Mouse (Mus musculus) testis, adult 2 months (tissue): ENCODE data around the gene March5. TPM values are rescaled to one million over a fixed set of nuclear protein-coding genes. Genes with fewer than 3 reads are reported as not detected.

Experiments
- H3K27ac ChIP-seq: fragments of 200-500 bp; 2 replicates; pipeline ENCODE4 v1.5.1; 2012; ENCODE audit warnings: low read depth, low read length; ENCODE audit not compliant: control insufficient read depth, insufficient read depth
- H3K27me3 ChIP-seq: fragments of 200-500 bp; 2 replicates; pipeline ENCODE4 v1.6.1; 2012; ENCODE audit warnings: mild to moderate bottlenecking, low read length, moderate library complexity; ENCODE audit not compliant: control insufficient read depth, insufficient read depth
- H3K36me3 ChIP-seq: fragments of 200-500 bp; 2 replicates; pipeline ENCODE4 v1.6.1; 2012; ENCODE audit warnings: mild to moderate bottlenecking, low read length; ENCODE audit not compliant: control insufficient read depth, insufficient read depth
- H3K4me1 ChIP-seq: fragments of 200-500 bp; 2 replicates; pipeline ENCODE4 v1.6.1; 2012; ENCODE audit warnings: low read length; ENCODE audit not compliant: control insufficient read depth, insufficient read depth
- H3K4me3 ChIP-seq: fragments of 200-500 bp; 2 replicates; pipeline ENCODE4 v1.5.1; 2012; ENCODE audit warnings: low read depth, mild to moderate bottlenecking, low read length, moderate library complexity, mixed read lengths; ENCODE audit not compliant: control insufficient read depth
- CTCF ChIP-seq: fragments of 200-500 bp; IDR thresholded peaks from 2 replicates; pipeline ENCODE4 v1.5.1; 2012; ENCODE audit warnings: low read depth, mild to moderate bottlenecking, inconsistent platforms, low read length, moderate library complexity; ENCODE audit not compliant: control insufficient read depth, insufficient read depth, insufficient replicate concordance
- POLR2A ChIP-seq: fragments of 200-500 bp; IDR thresholded peaks from 2 replicates; pipeline ENCODE4 v1.6.1; 2012; ENCODE audit warnings: low read depth, mild to moderate bottlenecking, inconsistent platforms, low read length, moderate library complexity; ENCODE audit not compliant: control insufficient read depth
- polyA plus RNA-seq: library from polyadenylated mRNA; depleted of rRNA; stranded (reverse); fragments of >200 nt; gene quantifications from 2 replicates; pipeline ENCODE4 v1.2.3, GENCODE M21; 2012

Gene March5
- polyA plus RNA-seq, 1 experiment: 31.2 TPM

DNA sequence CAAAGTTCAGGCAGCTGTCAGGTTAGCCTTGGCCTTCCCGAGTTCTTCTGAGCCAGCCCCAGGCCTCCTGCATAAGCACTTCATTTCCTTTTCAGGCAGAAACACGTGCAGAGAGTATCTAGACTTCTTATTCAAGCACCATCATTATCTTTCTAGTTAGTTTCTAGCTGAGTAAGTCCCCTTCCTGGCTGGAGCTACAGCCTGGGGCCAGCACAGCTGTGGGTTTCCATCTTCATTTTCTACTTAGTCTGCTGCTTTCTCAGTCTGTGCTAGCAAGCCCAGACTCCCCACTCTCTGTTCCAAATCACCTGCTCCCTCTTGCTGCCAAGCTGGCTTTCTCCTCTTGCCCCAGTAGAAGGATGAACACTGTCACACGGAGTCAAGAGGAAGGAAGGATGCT is 39.5 kb downstream of the March5 start:
- TF ChIP-seq CTCF (no peak), POLR2A (no peak)
- H3K36me3 ChIP-seq: no peaks in the 10 kb centered on the region
- no peak overlapping the region for H3K4me3 ChIP-seq
- no peaks in the 10 kb centered on the region for H3K4me1 ChIP-seq
- no peak overlapping the region for H3K27ac ChIP-seq
- no peaks in the 10 kb centered on the region for H3K27me3 ChIP-seq

DNA sequence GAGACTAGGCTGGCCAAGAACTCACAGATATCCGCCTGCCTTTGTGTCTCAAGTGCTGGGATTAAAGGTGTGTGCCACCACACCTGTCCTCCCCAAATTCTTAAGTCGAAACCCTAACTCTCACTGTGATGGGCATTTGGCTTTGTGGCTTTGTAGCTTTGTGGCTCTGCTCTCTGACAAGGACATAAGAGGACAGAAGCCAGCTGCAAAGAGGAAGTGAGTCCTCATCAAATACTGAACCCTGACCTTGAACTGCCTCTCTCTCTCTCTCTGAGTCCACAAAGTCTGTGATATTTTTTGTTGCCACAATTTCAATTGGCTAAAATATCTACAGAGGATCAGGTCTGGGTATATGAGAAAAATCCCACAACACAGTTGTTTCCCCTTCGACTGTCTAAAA is 40.9 kb downstream of the March5 start:
- H3K27me3 ChIP-seq: no peaks in the 10 kb centered on the region
- no peaks in the 10 kb centered on the region for H3K36me3 ChIP-seq

DNA sequence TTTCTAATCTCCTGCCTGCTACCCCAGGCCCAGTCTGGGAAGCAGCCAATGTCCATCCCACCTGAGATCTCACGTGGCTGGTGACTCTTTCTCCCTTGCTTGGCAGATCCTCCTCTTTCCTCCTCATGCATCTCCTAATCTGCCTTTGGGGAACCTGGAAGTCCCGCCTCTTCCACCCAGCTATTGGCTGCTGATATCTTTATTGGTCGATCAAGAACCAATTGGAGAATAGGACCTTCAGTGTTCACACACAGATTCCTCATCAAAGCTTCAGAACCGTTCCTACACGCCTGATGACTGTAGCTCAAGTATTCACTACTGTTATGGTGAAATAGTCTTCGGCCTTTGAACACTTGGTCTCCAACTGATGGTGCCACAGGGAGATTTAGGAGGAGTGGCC is 44.8 kb downstream of the March5 start:
- 0 out of 2 replicates have a peak, but pooled peaks cover 2% of the 10 kb centered on the region for H3K4me1 ChIP-seq
- H3K4me3 ChIP-seq: no peak overlapping the region
- no peak overlapping the region for H3K27ac ChIP-seq
- no peak for TF ChIP-seq POLR2A
- no peak for TF ChIP-seq CTCF
- no peaks in the 10 kb centered on the region for H3K27me3 ChIP-seq
- H3K36me3 ChIP-seq: no peaks in the 10 kb centered on the region

More for the DNA sequence above, 40.9 kb downstream of the March5 start:
- Histone ChIP-seq H3K4me1 (0 out of 2 replicates have a peak, but pooled peaks cover 2% of the 10 kb centered on the region), H3K27ac (no peak overlapping the region), H3K4me3 (no peak overlapping the region)
- TF ChIP-seq POLR2A (no peak), CTCF (no peak)

DNA sequence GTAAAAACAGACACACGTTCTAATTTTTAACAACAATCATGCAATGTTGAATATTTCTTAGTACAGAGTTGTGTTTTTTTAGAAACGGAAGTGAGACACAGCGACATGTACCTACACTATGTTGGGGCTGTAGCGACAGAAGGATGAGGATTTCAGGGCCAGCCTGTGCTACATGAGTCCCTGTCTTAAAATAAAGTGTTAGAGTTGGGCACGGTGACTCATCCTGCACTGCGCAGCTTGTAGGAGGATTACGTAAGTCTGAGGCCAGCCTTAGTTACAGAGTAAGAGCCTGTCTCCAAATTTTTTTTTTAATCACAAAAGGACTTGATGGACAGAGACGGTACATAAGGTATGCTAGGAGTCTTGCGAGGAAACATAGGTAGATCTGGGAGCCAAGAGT is 48.0 kb downstream of the March5 start:
- Histone ChIP-seq H3K4me1 (0 out of 2 replicates have a peak, but pooled peaks cover 2% of the 10 kb centered on the region), H3K27me3 (no peaks in the 10 kb centered on the region)

DNA sequence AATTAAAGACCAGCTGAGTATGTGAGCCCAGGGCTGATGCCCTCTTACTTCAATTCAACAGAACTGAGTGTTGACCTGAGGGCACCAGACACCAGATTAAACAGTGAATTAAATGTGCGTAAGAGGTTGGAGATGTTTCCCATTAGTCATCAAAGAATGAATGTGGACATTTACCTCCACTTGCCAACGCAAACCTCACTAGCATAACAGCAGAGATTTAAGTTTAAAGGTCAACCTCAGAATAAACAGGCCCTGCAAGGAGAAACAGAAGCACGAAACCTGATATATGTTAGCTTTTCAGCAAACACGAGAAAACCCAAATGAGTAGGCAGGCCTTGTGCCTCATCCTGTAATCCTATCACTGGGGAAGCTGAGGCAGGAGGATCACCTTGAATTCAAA is 55.0 kb downstream of the March5 start:
- Histone ChIP-seq H3K4me1 (peaks cover 5% of the 10 kb centered on the region), H3K4me3 (peak overlapping the region; percentile 47; the same call in 1 of the 2 replicates), H3K36me3 (peaks cover 2% of the 10 kb centered on the region; the same call in 1 of the 2 replicates), H3K27me3 (no peaks in the 10 kb centered on the region), H3K27ac (no peak overlapping the region)
- TF ChIP-seq POLR2A: no peak
- TF ChIP-seq CTCF: no peak

More for the DNA sequence above, 48.0 kb downstream of the March5 start:
- TF ChIP-seq POLR2A: no peak
- TF ChIP-seq CTCF: no peak
- Histone ChIP-seq H3K4me3 (no peak overlapping the region), H3K36me3 (no peaks in the 10 kb centered on the region), H3K27ac (no peak overlapping the region)

DNA sequence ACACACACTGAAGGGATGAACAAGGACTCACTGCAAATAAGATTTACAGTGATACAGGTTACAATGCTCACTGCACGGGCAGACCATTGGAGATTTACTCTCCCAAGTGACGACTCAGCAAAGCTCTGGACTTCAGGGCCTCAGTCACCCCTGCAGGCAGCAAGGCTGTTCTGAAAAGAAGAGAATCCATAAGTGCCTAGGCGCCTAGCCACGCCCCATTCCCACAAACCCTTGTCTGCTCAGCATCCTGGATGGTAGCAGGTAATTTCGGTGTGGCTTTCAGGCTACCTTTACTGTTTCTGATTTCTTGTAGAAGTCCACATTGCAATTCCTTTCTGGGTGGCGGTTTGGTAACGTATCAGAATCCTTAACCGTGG is 56.2 kb downstream of the March5 start:
- H3K27ac ChIP-seq: peak overlapping the region; percentile 97
- no peaks in the 10 kb centered on the region for H3K27me3 ChIP-seq
- peaks cover 2% of the 10 kb centered on the region; the same call in 1 of the 2 replicates for H3K36me3 ChIP-seq
- TF ChIP-seq POLR2A (no peak), CTCF (no peak)
- H3K4me3 ChIP-seq: peak overlapping the region; percentile 87
- H3K4me1 ChIP-seq: peaks cover 5% of the 10 kb centered on the region

DNA sequence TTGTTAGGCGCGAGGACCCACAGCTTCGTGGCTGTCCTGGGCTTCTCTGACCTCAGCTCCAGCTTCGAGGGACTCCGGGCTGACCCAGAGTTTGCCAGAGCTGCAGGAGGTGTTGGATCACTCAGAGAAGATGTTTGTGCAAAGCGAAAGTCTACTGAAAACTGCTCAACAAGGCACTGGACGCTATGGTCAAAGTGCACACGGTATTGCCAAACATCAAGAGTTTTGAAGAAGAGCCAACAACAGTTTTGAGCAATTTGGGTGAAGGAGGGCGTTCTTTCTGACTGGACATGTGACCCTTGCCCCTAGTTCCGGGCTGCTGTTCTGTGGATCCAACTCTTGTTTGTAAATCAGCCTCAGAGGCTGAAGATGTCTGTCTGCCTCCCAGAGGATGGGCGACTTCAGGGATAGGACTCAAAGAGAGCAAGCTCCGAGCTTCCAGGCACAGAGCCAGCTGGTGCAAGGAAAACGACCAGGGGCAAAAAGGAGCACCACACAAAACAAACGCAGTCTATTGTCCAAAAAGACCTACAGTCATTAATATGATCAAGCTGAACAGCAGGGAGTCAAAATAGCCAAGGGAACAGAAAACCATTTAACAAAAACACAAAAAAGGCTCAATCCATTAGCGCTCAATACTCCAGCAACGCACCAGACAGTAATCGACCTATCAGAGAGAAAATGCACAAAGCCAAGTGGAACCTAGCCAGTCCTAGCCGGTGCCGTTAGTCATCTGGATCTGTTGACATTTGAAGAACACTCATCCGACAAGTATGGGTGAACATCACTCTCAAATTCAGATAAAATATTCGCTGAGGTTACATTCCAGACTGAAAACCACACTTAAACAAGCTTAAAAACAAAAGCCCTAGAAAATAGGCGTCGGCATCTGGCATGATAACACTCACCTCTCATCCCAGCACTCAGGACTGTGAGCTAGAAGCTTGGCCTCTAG is 56.9 kb downstream of the March5 start:
- Histone ChIP-seq H3K4me3 (peak overlapping the region; percentile 87), H3K27ac (peak overlapping the region; percentile 97), H3K36me3 (peaks cover 2% of the 10 kb centered on the region; the same call in 1 of the 2 replicates), H3K27me3 (no peaks in the 10 kb centered on the region), H3K4me1 (peaks cover 5% of the 10 kb centered on the region)
- TF ChIP-seq POLR2A: peak; percentile 59; the same call in 1 of the 2 replicates
- no peak for TF ChIP-seq CTCF
